Comparison of ENCODE assay signal across 14 mouse cellular contexts in genomic region chr12:88454701-88455410, GRCm38 (mm10).
DNase-seq lines count a peak whose midpoint lies in the region; ATAC-seq and TF ChIP-seq lines count a peak whose summit lies in the region.
"Had no signal": no experiment of that assay in that cellular context is flagged by ENCODE, and none has a peak within 500 bp of the region (broad histone marks: within the 10 kb centered on the region; RNA-seq: fewer than 3 reads in every experiment).

No protein-coding gene starts in this region.

- H3K9ac ChIP-seq in kidney, embryonic 14.5 days (ENCODE audit: low read depth, low read length): no peak overlapping the region
- no peak overlapping the region for H3K9ac ChIP-seq in stomach, postnatal 0 days (ENCODE audit: low read length)
- H3K9ac ChIP-seq: lung, embryonic 15.5 days; midbrain, embryonic 12.5 days had no signal

- peak; percentile 84 for ATAC-seq in kidney, embryonic 14.5 days (ENCODE audit: low FRiP score, low TSS enrichment)
- ATAC-seq in stomach, postnatal 0 days (ENCODE audit: low FRiP score, low TSS enrichment): peak; percentile 40
- ATAC-seq: Patski had no signal

- H3K36me3 ChIP-seq in kidney, embryonic 14.5 days (ENCODE audit: control insufficient read depth, insufficient read depth, low read length): peaks cover 3% of the 10 kb centered on the region; the same call in 1 of the 2 replicates
- H3K36me3 ChIP-seq in stomach, postnatal 0 days (ENCODE audit: control insufficient read depth, insufficient read depth, low read length): peaks cover 3% of the 10 kb centered on the region
- H3K36me3 ChIP-seq: lung, embryonic 15.5 days had no signal

- no peak for TF ChIP-seq EP300 in stomach, postnatal 0 days (optimal IDR thresholded peaks at IDR 0.05)

- no peak for TF ChIP-seq CTCF in stomach, postnatal 0 days (IDR thresholded peaks at IDR 0.05; ENCODE audit: low read depth)

- H3K4me2 ChIP-seq in kidney, embryonic 14.5 days (replicated peaks; ENCODE audit: low read depth, low read length): no peak overlapping the region
- no peak overlapping the region for H3K4me2 ChIP-seq in stomach, postnatal 0 days (replicated peaks; ENCODE audit: low read depth)
- H3K4me2 ChIP-seq: lung, embryonic 15.5 days; midbrain, embryonic 12.5 days had no signal

- no peaks in the 10 kb centered on the region for H3K9me3 ChIP-seq in kidney, embryonic 14.5 days (ENCODE audit: control insufficient read depth, low read length)
- H3K9me3 ChIP-seq in stomach, postnatal 0 days (ENCODE audit: control insufficient read depth, low read length): no peaks in the 10 kb centered on the region
- H3K9me3 ChIP-seq: lung, embryonic 15.5 days; midbrain, embryonic 12.5 days had no signal

- intact Hi-C loops in gastrocnemius, postnatal 36 days (cut with DNase I): no loop called here

- H3K27ac ChIP-seq in kidney, embryonic 14.5 days (ENCODE audit: low read depth, low read length): no peak overlapping the region
- no peak overlapping the region for H3K27ac ChIP-seq in stomach, postnatal 0 days (replicated peaks)
- H3K27ac ChIP-seq: lung, embryonic 15.5 days; midbrain, embryonic 12.5 days had no signal

- DNase-seq in kidney, postnatal 36 days: no peak
- peak; percentile 57 for DNase-seq in right cerebral cortex, adult 18-20 months
- no peak for DNase-seq in right cerebral cortex, postnatal 14 days
- DNase-seq in embryo, embryonic 11 days: peak; percentile 28
- DNase-seq in stomach, postnatal 0 days (ENCODE audit: low spot score): no peak
- DNase-seq in spleen, postnatal 36 days (ENCODE audit: low spot score in 2 of 2): no peak
- DNase-seq in gastrocnemius, postnatal 36 days: no peak
- DNase-seq: cerebellum, postnatal 14 days; thymus, postnatal 14 days had no signal

- H3K4me1 ChIP-seq in kidney, embryonic 14.5 days (ENCODE audit: control insufficient read depth, insufficient read depth, low read length): 0 out of 2 replicates have a peak, but pooled peaks cover 4% of the 10 kb centered on the region
- no peaks in the 10 kb centered on the region for H3K4me1 ChIP-seq in stomach, postnatal 0 days (replicated peaks; ENCODE audit: control insufficient read depth, insufficient read depth)
- H3K4me1 ChIP-seq: lung, embryonic 15.5 days; midbrain, embryonic 12.5 days had no signal

- no peaks in the 10 kb centered on the region for H3K27me3 ChIP-seq in kidney, embryonic 14.5 days (ENCODE audit: control insufficient read depth, insufficient read depth, low read length)
- no peaks in the 10 kb centered on the region for H3K27me3 ChIP-seq in stomach, postnatal 0 days (ENCODE audit: control insufficient read depth, insufficient read depth, low read length)
- H3K27me3 ChIP-seq: lung, embryonic 15.5 days; midbrain, embryonic 12.5 days; Patski had no signal

- 43% methylated on average over 12 of the region's 12 CpGs for WGBS in kidney, embryonic 14.5 days
- WGBS in stomach, postnatal 0 days: 61% methylated on average over 12 of the region's 12 CpGs

- no peak overlapping the region for H3K4me3 ChIP-seq in kidney, embryonic 14.5 days (ENCODE audit: low read length)
- H3K4me3 ChIP-seq in stomach, postnatal 0 days (ENCODE audit: low read depth, low read length): no peak overlapping the region
- H3K4me3 ChIP-seq: erythroblast, embryonic 14.5 days; lung, embryonic 15.5 days; midbrain, embryonic 12.5 days had no signal

Comparison
In these comparisons a context has a peak if more than half of its experiments do, and no peak if none do; other contexts are left out.
1. DNase-seq: peak in right cerebral cortex, adult 18-20 months (single experiment) and embryo, embryonic 11 days (single experiment); none in kidney, postnatal 36 days (0 of 2), right cerebral cortex, postnatal 14 days (single experiment), stomach, postnatal 0 days (single experiment), spleen, postnatal 36 days (0 of 2) and gastrocnemius, postnatal 36 days (0 of 2).